Mouse (Mus musculus) CH12.LX (cell line): ENCODE data around the gene Ablim1. TPM values are rescaled to one million over a fixed set of nuclear protein-coding genes. Genes with fewer than 3 reads are reported as not detected.

Experiments
- DNase-seq: peaks from one replicate; pipeline ENCODE4 v3.0.0-alpha.2; 2013; ENCODE audit errors: extremely low read depth
- H3K27ac ChIP-seq: 2 replicates; pipeline ENCODE4 v1.5.1; 2012; ENCODE audit warnings: low read depth, mild to moderate bottlenecking, control low read depth, moderate library complexity; ENCODE audit not compliant: insufficient read depth
- H3K27me3 ChIP-seq: replicated peaks from 2 replicates; pipeline ENCODE3; 2012; ENCODE audit warnings: inconsistent platforms
- H3K36me3 ChIP-seq, 2 experiments: replicated peaks in 1 of 2; 2 replicates each; pipeline versions ENCODE3 to v1.6.1; 2012; ENCODE audit warnings: inconsistent platforms in 1 of 2, low read length in 1 of 2, mild to moderate bottlenecking in 1 of 2, mixed read lengths in 1 of 2, moderate library complexity in 1 of 2; ENCODE audit not compliant: control insufficient read depth in 1 of 2, insufficient read depth in 1 of 2
- H3K4me1 ChIP-seq, 2 experiments: 2 replicates each; pipeline ENCODE4 v1.6.1; 2012; ENCODE audit warnings: inconsistent platforms in 1 of 2, moderate library complexity in 1 of 2; ENCODE audit not compliant: insufficient read depth in 2 of 2, control insufficient read depth in 1 of 2
- H3K4me2 ChIP-seq: 2 replicates; pipeline ENCODE4 v1.6.1; 2012; ENCODE audit warnings: low read depth, mild to moderate bottlenecking, control low read depth; ENCODE audit not compliant: poor library complexity, insufficient read depth, severe bottlenecking
- H3K4me3 ChIP-seq, 3 experiments: fragments of 150-350 bp in 1 of 3; sonication (generic) in 1 of 3; replicated peaks in 1 of 3; 2 replicates each; pipeline versions ENCODE3 to v1.5.1; 2011 to 2012; ENCODE audit warnings: low read depth in 2 of 3, low read length in 2 of 3, mild to moderate bottlenecking in 2 of 3, moderate library complexity in 2 of 3, control low read depth in 1 of 3, improper control_type of control experiment in 1 of 3, inconsistent platforms in 1 of 3, mixed read lengths in 1 of 3; ENCODE audit not compliant: poor library complexity in 1 of 3
- H3K79me2 ChIP-seq: replicated peaks from 2 replicates; pipeline ENCODE4 v1.6.1; 2012; ENCODE audit warnings: mild to moderate bottlenecking, moderate library complexity; ENCODE audit not compliant: control insufficient read depth, poor library complexity, insufficient read depth, severe bottlenecking; ENCODE audit errors: extremely low read depth
- H3K9ac ChIP-seq: 2 replicates; pipeline ENCODE4 v1.6.1; 2012; ENCODE audit warnings: low read depth, mild to moderate bottlenecking, control low read depth, moderate library complexity; ENCODE audit not compliant: insufficient read depth
- H3K9me3 ChIP-seq: replicated peaks from 2 replicates; pipeline ENCODE3; 2012; ENCODE audit warnings: low read length, inconsistent platforms, mixed read lengths
- BHLHE40 ChIP-seq: IDR thresholded peaks from 2 replicates; pipeline ENCODE4 v1.6.1; 2011; ENCODE audit warnings: mild to moderate bottlenecking, low read depth, low read length, improper control_type of control experiment
- CHD1 ChIP-seq: IDR thresholded peaks from 2 replicates; pipeline ENCODE4 v1.6.1; 2012; ENCODE audit warnings: low read depth, low read length, improper control_type of control experiment, inconsistent platforms
- CHD2 ChIP-seq: IDR thresholded peaks from 2 replicates; pipeline ENCODE4 v1.6.1; 2011; ENCODE audit warnings: low read length, improper control_type of control experiment
- CTCF ChIP-seq, 2 experiments: IDR thresholded peaks in 1 of 2; conservative IDR thresholded peaks in 1 of 2; 2 replicates each; pipeline ENCODE4 v1.5.1; 2011 to 2012; ENCODE audit warnings: low read depth in 2 of 2, low read length in 2 of 2, improper control_type of control experiment in 1 of 2, inconsistent platforms in 1 of 2, mild to moderate bottlenecking in 1 of 2, moderate library complexity in 1 of 2
- ELF1 ChIP-seq: IDR thresholded peaks from 2 replicates; pipeline ENCODE4 v1.6.1; 2014; ENCODE audit warnings: low read depth, mild to moderate bottlenecking, inconsistent platforms, low read length, improper control_type of control experiment
- EP300 ChIP-seq: IDR thresholded peaks from 2 replicates; pipeline ENCODE4 v1.6.1; 2011; ENCODE audit warnings: low read length, improper control_type of control experiment
- GABPA ChIP-seq: IDR thresholded peaks from 2 replicates; pipeline ENCODE4 v1.6.1; 2012; ENCODE audit warnings: low read depth, low read length, improper control_type of control experiment, inconsistent platforms; ENCODE audit not compliant: insufficient replicate concordance
- HCFC1 ChIP-seq: IDR thresholded peaks from 2 replicates; pipeline ENCODE4 v1.6.1; 2012; ENCODE audit warnings: low read depth, mild to moderate bottlenecking, inconsistent platforms, low read length, improper control_type of control experiment
- JUN ChIP-seq: IDR thresholded peaks from 2 replicates; pipeline ENCODE4 v1.6.1; 2011; ENCODE audit warnings: low read depth, mild to moderate bottlenecking, low read length, improper control_type of control experiment, moderate library complexity; ENCODE audit not compliant: insufficient read depth
- KAT2A ChIP-seq: IDR thresholded peaks from 2 replicates; pipeline ENCODE4 v1.6.1; 2012; ENCODE audit warnings: low read length, improper control_type of control experiment, inconsistent platforms; ENCODE audit not compliant: insufficient replicate concordance
- MAFK ChIP-seq: IDR thresholded peaks from 2 replicates; pipeline ENCODE4 v1.6.1; 2011; ENCODE audit warnings: low read length, improper control_type of control experiment; ENCODE audit not compliant: insufficient replicate concordance
- MXI1 ChIP-seq: IDR thresholded peaks from 2 replicates; pipeline ENCODE4 v1.6.1; 2011; ENCODE audit warnings: mild to moderate bottlenecking, low read depth, low read length, improper control_type of control experiment
- POLR2AphosphoS2 ChIP-seq: IDR thresholded peaks from 2 replicates; pipeline ENCODE4 v1.6.1; 2011; ENCODE audit warnings: low read depth, low read length, improper control_type of control experiment
- RAD21 ChIP-seq: IDR thresholded peaks from 2 replicates; pipeline ENCODE4 v1.6.1; 2011; ENCODE audit warnings: low read depth, mild to moderate bottlenecking, low read length, improper control_type of control experiment, moderate library complexity
- RCOR1 ChIP-seq: conservative IDR thresholded peaks from 2 replicates; pipeline ENCODE4 v1.6.1; 2012; ENCODE audit warnings: low read depth, mild to moderate bottlenecking, inconsistent platforms, low read length, improper control_type of control experiment
- SIN3A ChIP-seq: IDR thresholded peaks from 2 replicates; pipeline ENCODE4 v1.6.1; 2012; ENCODE audit warnings: low read length, improper control_type of control experiment, inconsistent platforms
- SMC3 ChIP-seq: IDR thresholded peaks from 2 replicates; pipeline ENCODE4 v1.6.1; 2011; ENCODE audit warnings: low read depth, low read length, improper control_type of control experiment
- TCF12 ChIP-seq: IDR thresholded peaks from 2 replicates; pipeline ENCODE4 v1.6.1; 2014; ENCODE audit warnings: low read depth, mild to moderate bottlenecking, inconsistent platforms, low read length, improper control_type of control experiment
- USF1 ChIP-seq: IDR thresholded peaks from 2 replicates; pipeline ENCODE4 v1.6.1; 2014; ENCODE audit warnings: low read depth, mild to moderate bottlenecking, inconsistent platforms, low read length, improper control_type of control experiment
- ZKSCAN1 ChIP-seq: IDR thresholded peaks from 2 replicates; pipeline ENCODE4 v1.6.1; 2012; ENCODE audit warnings: low read depth, inconsistent platforms, low read length, improper control_type of control experiment, borderline replicate concordance
- dilution Hi-C: fragments of 300-500 bp; cut with MboI; formaldehyde crosslinking; loops from 2 replicates; pipeline ENCODE4 v1.14.3; 2020; ENCODE audit warnings: low sequenced_read_pairs; ENCODE audit not compliant: extremely low pct_unique_long_range_greater_than_20kb, extremely low pct_ligation_motif_present
- in situ Hi-C: fragments of 300-500 bp; cut with MboI; formaldehyde crosslinking; loops from 3 replicates; pipeline ENCODE4 v1.14.3; 2019; ENCODE audit warnings: low sequenced_read_pairs, low pct_ligation_motif_present, low pct_unique_long_range_greater_than_20kb, mixed read lengths
- polyA plus RNA-seq: library from polyadenylated mRNA; unstranded; fragments of >175 nt; gene quantifications from 2 replicates; pipeline ENCODE4 v1.2.1, GENCODE M21; 2012; ENCODE audit warnings: low read depth; ENCODE audit not compliant: insufficient read length
- total RNA-seq, 2 experiments: library from RNA; depleted of rRNA; stranded (reverse); fragments of 300-350 nt in 1 of 2; fragments of >200 nt in 1 of 2; gene quantifications; 2 replicates each; pipeline ENCODE4 v1.2.3; 2012 to 2014

Gene Ablim1
- total and polyA plus RNA-seq, 3 experiments, result 0.85 to 2.4 (median 2.0) TPM

DNA sequence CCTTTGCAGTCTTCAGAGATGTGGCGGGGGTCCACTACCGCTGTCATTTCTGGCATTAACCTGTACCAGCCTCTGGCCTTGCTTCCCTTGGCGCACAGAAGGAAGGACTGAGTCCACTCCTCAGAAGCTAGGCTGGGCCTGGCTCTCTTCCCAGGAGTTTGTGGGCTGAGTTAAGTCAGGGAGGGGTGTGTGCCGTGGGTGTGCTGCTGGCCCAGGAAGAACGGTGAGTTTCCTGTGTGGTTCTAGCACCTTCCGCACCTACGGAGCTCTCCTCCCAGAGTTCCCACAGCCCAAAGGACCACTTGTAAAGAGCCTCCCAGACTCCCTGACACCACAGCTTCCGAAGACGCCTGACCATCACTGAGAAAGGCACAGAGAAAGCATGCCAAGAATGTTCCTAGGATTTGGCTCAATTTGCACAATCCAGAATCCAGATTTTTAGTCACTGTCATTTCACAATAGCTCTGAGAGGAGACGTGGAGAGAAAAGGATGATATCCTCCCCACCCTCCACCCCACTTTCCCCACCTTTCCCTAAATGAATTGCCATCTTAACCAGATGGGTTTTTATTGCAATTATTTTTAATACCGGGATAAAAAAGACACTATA is 75.4 kb downstream of the Ablim1 start:
- no peaks in the 10 kb centered on the region for H3K27me3 ChIP-seq
- TF ChIP-seq ZKSCAN1 (no peak), CTCF (conservative IDR thresholded peaks at IDR 0.05 in 1 of 2, IDR thresholded peaks at IDR 0.05 in 1 of 2; ENCODE audit: low read depth in 2 of 2, low read length in 2 of 2) (no peak), USF1 (no peak), JUN (no peak), MXI1 (no peak), TCF12 (no peak), KAT2A (no peak), CHD2 (no peak), MAFK (no peak), POLR2AphosphoS2 (no peak), CHD1 (no peak), GABPA (no peak), SMC3 (no peak), RAD21 (no peak), SIN3A (no peak), BHLHE40 (no peak), ELF1 (no peak)
- H3K4me1 ChIP-seq, result peaks cover 7 to 12% of the 10 kb centered on the region in 2 experiments
- H3K27ac ChIP-seq, result no peak overlapping the region
- no peak for DNase-seq
- H3K36me3 ChIP-seq, result no peaks in the 10 kb centered on the region
- H3K4me2 ChIP-seq, result no peak overlapping the region
- no peak overlapping the region for H3K4me3 ChIP-seq
- H3K9ac ChIP-seq, result no peak overlapping the region
- no peaks in the 10 kb centered on the region for H3K9me3 ChIP-seq
- dilution Hi-C loops (no loop called here), in situ Hi-C loops (no loop called here)
- H3K79me2 ChIP-seq, result no peaks in the 10 kb centered on the region

DNA sequence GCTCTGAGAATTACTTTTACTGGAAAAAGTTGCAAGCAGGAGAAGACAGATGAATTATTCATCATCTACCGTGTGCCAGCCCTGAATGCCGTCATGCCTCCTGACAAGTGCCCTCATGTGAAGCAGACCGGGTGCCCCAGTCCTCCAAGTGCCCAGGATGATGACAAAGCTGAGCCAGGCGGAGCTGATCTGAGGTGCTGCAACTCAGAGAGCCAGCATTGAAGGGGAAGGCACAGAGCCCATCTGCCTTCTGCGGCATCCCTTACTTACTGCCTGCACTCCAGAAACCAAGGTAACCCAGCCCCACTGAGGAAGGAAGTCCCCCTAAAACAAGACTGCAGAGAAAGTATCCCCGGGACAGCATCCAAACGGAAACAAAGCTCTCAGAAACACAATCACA is 76.3 kb downstream of the Ablim1 start:
- H3K9me3 ChIP-seq, result no peaks in the 10 kb centered on the region
- DNase-seq, result no peak
- dilution Hi-C loops, result no loop called here
- no peak overlapping the region for H3K9ac ChIP-seq
- H3K79me2 ChIP-seq, result no peaks in the 10 kb centered on the region
- no peaks in the 10 kb centered on the region for H3K36me3 ChIP-seq
- no peak overlapping the region for H3K4me2 ChIP-seq
- no peak overlapping the region for H3K27ac ChIP-seq
- H3K4me1 ChIP-seq, result peaks cover 3 to 7% of the 10 kb centered on the region in 2 experiments; a peak in 3 of 4 replicates
- H3K4me3 ChIP-seq, result no peak overlapping the region
- no peak for TF ChIP-seq EP300
- no peak for TF ChIP-seq ELF1
- TF ChIP-seq RCOR1, result no peak
- TF ChIP-seq HCFC1, result no peak
- TF ChIP-seq CHD2, result no peak
- TF ChIP-seq, all 38 proteins: peak for 0
- H3K27me3 ChIP-seq, result no peaks in the 10 kb centered on the region
- in situ Hi-C loops, result no loop called here
